Mouse (Mus musculus) retina, postnatal 7 days (tissue): Measurements from ENCODE around the gene Otof.

Source experiments
- DNase-seq: peaks from one replicate; pipeline ENCODE4 v3.0.0-alpha.2; 2012; ENCODE audit warnings: low read depth, low spot score

Gene Otof

DNA sequence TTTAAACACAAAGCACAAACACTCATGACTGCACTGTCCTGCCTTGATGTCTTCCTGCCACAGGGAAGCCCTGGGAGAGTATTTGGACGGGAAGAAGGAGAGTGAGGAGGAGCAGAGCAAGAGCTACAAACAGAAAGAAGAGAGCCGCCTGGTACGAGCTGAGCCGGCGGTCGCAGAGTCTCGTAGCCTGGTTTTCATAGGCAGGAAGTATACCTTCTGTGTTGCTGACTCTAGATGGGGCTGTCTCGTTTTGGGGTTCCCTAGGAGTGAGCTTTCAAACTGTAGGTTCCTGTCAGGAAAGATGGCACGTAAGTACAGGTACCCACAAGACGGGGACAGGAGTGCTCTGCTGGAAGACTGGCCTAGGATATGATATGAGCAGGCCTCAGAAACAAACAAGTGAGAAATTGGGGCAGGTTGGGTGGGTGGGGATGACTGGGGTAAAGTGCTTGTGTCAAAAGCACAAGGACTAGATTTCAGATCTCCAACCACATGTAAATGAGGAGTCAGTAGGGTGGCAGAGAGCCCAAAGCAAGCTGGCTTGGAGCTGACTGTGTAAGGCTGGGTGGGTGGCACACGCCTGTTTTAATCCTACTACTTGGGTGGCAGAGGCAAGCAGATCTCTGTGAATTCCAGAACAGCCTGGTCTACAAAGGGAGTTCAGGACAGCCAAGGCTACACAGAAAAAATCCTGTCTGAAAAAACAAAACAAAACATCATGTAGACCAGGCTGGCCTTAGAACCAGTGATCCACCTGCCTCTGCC, 119.9 kb downstream of the Otof start:
- no peak for DNase-seq

DNA sequence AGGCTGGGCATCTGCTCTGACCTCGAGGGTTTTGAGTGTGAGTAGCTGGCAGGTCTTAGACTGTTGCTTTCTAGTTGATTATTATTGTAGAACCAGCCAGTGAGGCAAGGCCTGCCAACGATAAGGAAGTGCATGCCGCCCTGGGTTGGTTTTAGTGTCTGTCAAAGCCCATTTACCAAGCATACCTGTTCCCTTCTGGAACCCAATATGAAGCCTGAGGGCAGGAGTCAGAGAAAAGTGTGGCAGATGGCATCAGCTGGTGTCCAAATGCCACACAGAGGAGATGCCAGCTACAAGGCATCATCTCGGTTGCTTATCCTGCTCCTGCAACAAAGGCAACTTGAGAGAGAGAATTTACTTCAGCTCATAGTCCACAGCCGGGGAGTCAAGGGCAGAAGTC, 120.9 kb downstream of the Otof start:
- no peak for DNase-seq
